ENCODE assay signal across 26 mouse cellular contexts in genomic region chr5:144351185-144351584, GRCm38 (mm10). TPM values are rescaled to one million over a fixed set of nuclear protein-coding genes. Genes with fewer than 3 reads are reported as not detected.
DNase-seq lines count a peak whose midpoint lies in the region; ATAC-seq lines count a peak whose summit lies in the region.
"Had no signal": no experiment of that assay in that cellular context is flagged by ENCODE, and none has a peak within 500 bp of the region (broad histone marks: within the 10 kb centered on the region; RNA-seq: fewer than 3 reads in every experiment).

No protein-coding gene starts in this region.

- no peak for ATAC-seq in heart, embryonic 12.5 days (ENCODE audit: insufficient number of reproducible peaks, low FRiP score)
- ATAC-seq in monocyte, adult 5-6 weeks (replicated peaks; ENCODE audit: insufficient number of reproducible peaks, low FRiP score, low TSS enrichment, poor library complexity, severe bottlenecking) = no peak
- ATAC-seq: activated CD4-positive, CD25-positive, alpha-beta regulatory T cell, adult 4 months; CD4-positive, CD25-positive, alpha-beta regulatory T cell, adult 4 months; Patski had no signal

- 32% methylated on average over 8 of the region's 8 CpGs for WGBS in heart, embryonic 12.5 days

- no peaks in the 10 kb centered on the region; the same call in 1 of the 2 replicates for H3K9me3 ChIP-seq in heart, embryonic 12.5 days (replicated peaks)
- H3K9me3 ChIP-seq: G1E had no signal

- no peak overlapping the region for H3K9ac ChIP-seq in heart, embryonic 12.5 days

- H3K36me3 ChIP-seq in heart, embryonic 12.5 days = no peaks in the 10 kb centered on the region
- H3K36me3 ChIP-seq: G1E had no signal

- no peak overlapping the region for H3K4me2 ChIP-seq in heart, embryonic 12.5 days

- no peaks in the 10 kb centered on the region for H3K4me1 ChIP-seq in heart, embryonic 12.5 days (replicated peaks)

- no peak overlapping the region for H3K27ac ChIP-seq in heart, embryonic 12.5 days (ENCODE audit: poor library complexity, severe bottlenecking)

- H3K4me3 ChIP-seq in heart, embryonic 12.5 days = no peak overlapping the region

- H3K27me3 ChIP-seq in heart, embryonic 12.5 days (replicated peaks) = no peaks in the 10 kb centered on the region
- H3K27me3 ChIP-seq: CH12.LX, Patski had no signal

- DNase-seq in heart, adult 11 months = peak; percentile 15
- DNase-seq in ES-CJ7 (ENCODE audit: low read depth, low spot score) (peak; percentile 20), R1 (ENCODE audit: low read depth, low spot score) (peak; percentile 65), ZHBTc4 (ENCODE audit: low read depth, low spot score) (peak; percentile 39)
- DNase-seq in thymus, postnatal 25 days = no peak
- no peak for DNase-seq in adrenal gland, adult 2 months
- DNase-seq: adrenal gland, adult 8-10 months; adrenal gland, postnatal 10 days; adrenal gland, postnatal 14 days; adrenal gland, postnatal 25 days; adrenal gland, postnatal 36 days; B cell, adult 2 months; cerebellum, adult 11 months; cerebellum, adult 11-12 months; cerebellum, adult 18-20 months; cerebellum, adult 2 months; cerebellum, adult 8-10 months; cerebellum, adult 9-10 months had no signal

RNA-seq across cellular contexts. Expression of gene Baiap2l1, which starts 6.7 kb away (rescaled TPM):
- 11.5 and 11.9 TPM in 2 replicates for polyA plus RNA-seq in heart, embryonic 12.5 days (2016; fragmentation: Nextera tagmentation; extraction: Ambion mirVana)
- total RNA-seq in monocyte, adult 5-6 weeks (2017) = 0.21 TPM in 1 of 3 replicates, not detected in the others
- total RNA-seq in adrenal gland, adult 2 months (2021) = 1 to 10 TPM; 8.5 to 8.6 TPM
- 5.6 and 6.9 TPM in 2 replicates for polyA plus RNA-seq in adrenal gland, adult 2 months (2012; rRNA removed)
- total RNA-seq: MEL had no signal
- polyA plus RNA-seq: G1E had no signal

Comparison
In these comparisons a context has a peak if more than half of its experiments do, and no peak if none do; other contexts are left out.
1. DNase-seq: peak in heart, adult 11 months (single experiment), ES-CJ7 (single experiment), R1 (single experiment) and ZHBTc4 (single experiment); none in thymus, postnatal 25 days (single experiment) and adrenal gland, adult 2 months (single experiment).